Mouse (Mus musculus): ENCODE measurements around the gene Klc4.

- TF ChIP-seq CTCF (IDR thresholded peaks at IDR 0.05; ENCODE audit: low read depth, low read length), result no peak
- TF ChIP-seq POLR2A (IDR thresholded peaks at IDR 0.05; ENCODE audit: insufficient read depth, low read length), result no peak
- no peak for TF ChIP-seq EP300 (IDR thresholded peaks at IDR 0.05; ENCODE audit: insufficient read depth, low read depth, low read length)
These were observed 26.0 kb downstream of the Klc4 start for GRCm38 (mm10) chr17:46619683-46620357.
